Mouse (Mus musculus) Patski (cell line): ENCODE measurements around the gene Dcbld1. TPM values are rescaled to one million over a fixed set of nuclear protein-coding genes. Genes with fewer than 3 reads are reported as not detected.

Experiments
- ATAC-seq: fragments of 100-300 bp; one replicate; pipeline ENCODE4 v1.8.0; 2021
- CTCF ChIA-PET: fragments of 350-600 bp; sonication (Branson Sonifier 250); formaldehyde crosslinking; loops from one replicate; lab custom pipeline; 2022; ENCODE audit warnings: inconsistent platforms; lab: Charles Lee
- POLR2A ChIA-PET: fragments of 350-600 bp; sonication (Branson Sonifier 250); formaldehyde crosslinking; loops from one replicate; lab custom pipeline; 2022; ENCODE audit warnings: antibody characterized with exemption, inconsistent platforms; lab: Charles Lee
- DNase-seq: peaks from one replicate; pipeline ENCODE4 v3.0.0-alpha.2; 2011; ENCODE audit warnings: low read depth, low spot score
- H3K27me3 ChIP-seq: fragments of 371-371 bp; one replicate; pipeline ENCODE4 v1.5.1; 2021
- CTCF ChIP-seq: fragments of 100-300 bp; IDR thresholded peaks from one replicate; pipeline ENCODE4 v1.5.1; 2021
- in situ Hi-C: fragments of 300-500 bp; cut with MboI; formaldehyde crosslinking; loops from 3 replicates; pipeline ENCODE4 v1.11.1; 2018; ENCODE audit warnings: low pct_unique_long_range_greater_than_20kb, mixed read lengths
- polyA plus RNA-seq: library from polyadenylated mRNA; unstranded; gene quantifications from one replicate; pipeline ENCODE4 v1.2.3, GENCODE M21; 2021

The Dcbld1 gene
- polyA plus RNA-seq, 1 experiment from 2014 or later = 9.1 TPM

DNA sequence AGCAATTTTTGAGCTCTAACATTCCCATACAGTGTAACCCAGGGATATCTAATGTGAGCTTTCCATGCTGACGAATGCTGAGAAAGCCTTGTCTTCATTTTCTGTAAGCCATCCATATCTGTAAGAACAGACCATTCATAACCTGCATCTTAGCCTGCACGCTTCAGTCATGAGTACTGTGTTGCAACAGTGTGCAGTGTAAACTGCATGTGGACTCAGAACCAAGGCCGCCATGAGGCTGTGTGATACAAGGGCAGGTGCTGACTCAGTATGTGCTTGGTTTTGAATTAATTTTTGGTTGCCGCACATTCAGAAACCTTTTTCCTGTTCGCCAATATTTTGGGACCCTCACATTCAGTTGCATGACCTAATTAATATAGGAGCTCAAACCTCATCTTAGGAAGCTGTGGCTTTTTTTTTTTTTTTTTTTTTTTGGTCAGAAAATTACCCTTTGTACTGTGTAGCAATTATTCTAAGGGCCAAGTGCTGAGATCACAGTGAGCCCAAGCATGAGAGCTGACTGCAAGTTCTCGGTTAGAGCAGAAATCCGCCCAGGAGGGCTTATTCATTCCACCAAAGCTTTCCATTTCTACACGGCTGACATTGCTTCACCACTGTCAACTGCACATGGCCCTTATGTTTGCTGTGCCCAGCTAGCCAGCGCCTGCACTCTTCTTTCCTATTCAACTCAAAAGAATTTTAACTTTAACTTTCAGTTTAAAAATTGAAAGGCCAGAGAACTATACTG lies 127.6 kb downstream of the Dcbld1 start:
- in situ Hi-C loops = no loop called here
- DNase-seq = no peak
- no peak for ATAC-seq
- H3K27me3 ChIP-seq = no peaks in the 10 kb centered on the region
- ChIA-PET CTCF (interaction anchor here (1.2 to 3.0 kb wide), 2 partner anchors 16 to 20 kb away, joined by 3 to 11 read pairs; no protein-coding TSS in a partner anchor), POLR2A (interaction anchor here (0.6 kb wide), 1 partner anchor 15 kb away, joined by 3 read pairs; no protein-coding TSS in a partner anchor)
- TF ChIP-seq CTCF = no peak

DNA sequence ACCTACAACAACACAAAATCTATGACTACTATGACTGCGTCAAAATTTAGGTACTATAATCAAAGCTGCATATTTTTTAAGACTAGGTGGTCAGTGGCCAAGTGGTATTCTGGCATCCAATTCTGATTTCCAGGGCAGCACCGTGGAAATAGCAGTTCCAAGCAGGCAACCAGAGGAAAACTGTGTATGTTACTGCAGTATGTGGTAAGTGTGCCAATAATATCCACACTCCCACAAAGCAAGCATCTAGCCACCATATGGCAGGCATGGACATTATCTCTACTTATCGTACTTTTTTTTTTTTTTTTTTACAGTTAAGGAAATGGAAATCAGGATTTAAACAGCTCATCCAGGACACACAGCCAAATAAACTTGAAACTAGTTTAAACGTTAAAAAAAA lies 135.0 kb downstream of the Dcbld1 start:
- DNase-seq (no peak), ATAC-seq (no peak)
- no peak for TF ChIP-seq CTCF
- in situ Hi-C loops = no loop called here
- no peaks in the 10 kb centered on the region for H3K27me3 ChIP-seq
- ChIA-PET CTCF (no interaction called here), POLR2A (interaction anchor here (0.7 kb wide), 1 partner anchor 74 kb away, joined by 3 read pairs; no protein-coding TSS in a partner anchor)

Other genes with a start within 250 kb of the Dcbld1 start
- not detected for gene Vgll2, start 211.1 kb upstream of the Dcbld1 start, polyA plus RNA-seq
- gene Ros1, start 38.4 kb upstream of the Dcbld1 start, polyA plus RNA-seq = 0.03 TPM
- not detected for gene Gm26741, start 125.1 kb downstream of the Dcbld1 start, polyA plus RNA-seq
- 26.2 TPM for gene Gopc, start 148.5 kb downstream of the Dcbld1 start, polyA plus RNA-seq
- gene Nepn, start 155.4 kb downstream of the Dcbld1 start, polyA plus RNA-seq = not detected
- 58.2 TPM for gene Nus1, start 183.9 kb downstream of the Dcbld1 start, polyA plus RNA-seq